Mouse (Mus musculus): ENCODE data around the gene Rtn2.
A peak's percentile ranks its signal among the peaks of the same experiment; 100 is the strongest.

GRCm38 (mm10) chr7:19342481-19343027 is 60.1 kb downstream of the Rtn2 start:
- TF ChIP-seq CTCF (IDR thresholded peaks at IDR 0.05; ENCODE audit: low read depth, low read length) (peak; percentile 90), EP300 (IDR thresholded peaks at IDR 0.05; ENCODE audit: insufficient read depth, low read depth, low read length) (no peak), POLR2A (IDR thresholded peaks at IDR 0.05; ENCODE audit: insufficient read depth, low read length) (no peak)

Data from ES-Bruce4 (cell line).